Mouse (Mus musculus): ENCODE results near the gene Stx8.

GRCm38 (mm10) chr11:68117878-68118660, 152.1 kb downstream of the Stx8 start:
- TF ChIP-seq POLR2A (IDR thresholded peaks at IDR 0.05; ENCODE audit: borderline replicate concordance, extremely low read depth, low read depth, low read length) (no peak), CTCF (IDR thresholded peaks at IDR 0.05; ENCODE audit: insufficient read depth, low read length) (no peak)
